Mouse (Mus musculus) hindbrain, embryonic 16.5 days (tissue): Measurements from ENCODE around the gene Bcat2. TPM values are rescaled to one million over a fixed set of nuclear protein-coding genes. Genes with fewer than 3 reads are reported as not detected.

Source experiments
- ATAC-seq: fragments of 200-750 bp; cut with Nextera tagmentation; 2 replicates; pipeline ENCODE4 v1.8.0; 2017; ENCODE audit warnings: moderate TSS enrichment, moderate library complexity
- H3K27ac ChIP-seq: fragments of 300-500 bp; sonication (generic); 2 replicates; pipeline ENCODE4 v1.5.1; 2014; ENCODE audit warnings: low read depth, mild to moderate bottlenecking, control low read depth, low read length, moderate library complexity
- H3K27me3 ChIP-seq: fragments of 300-500 bp; sonication (generic); replicated peaks from 2 replicates; pipeline ENCODE4 v1.6.1; 2014; ENCODE audit warnings: low read length; ENCODE audit not compliant: control insufficient read depth, insufficient read depth
- H3K36me3 ChIP-seq: fragments of 300-500 bp; sonication (generic); 2 replicates; pipeline ENCODE4 v1.6.1; 2014; ENCODE audit warnings: mild to moderate bottlenecking, low read length, moderate library complexity, mixed read lengths; ENCODE audit not compliant: control insufficient read depth, insufficient read depth
- H3K4me1 ChIP-seq: fragments of 300-500 bp; sonication (generic); 2 replicates; pipeline ENCODE4 v1.6.1; 2014; ENCODE audit warnings: low read depth, low read length; ENCODE audit not compliant: control insufficient read depth, insufficient read depth
- H3K4me2 ChIP-seq: fragments of 300-500 bp; sonication (generic); 2 replicates; pipeline ENCODE4 v1.6.1; 2014; ENCODE audit warnings: mild to moderate bottlenecking, low read length, control low read depth, moderate library complexity
- H3K4me3 ChIP-seq: fragments of 300-500 bp; sonication (generic); 2 replicates; pipeline ENCODE4 v1.5.1; 2014; ENCODE audit warnings: mild to moderate bottlenecking, low read length, control low read depth, moderate library complexity
- H3K9ac ChIP-seq: fragments of 300-500 bp; sonication (generic); 2 replicates; pipeline ENCODE4 v1.6.1; 2014; ENCODE audit warnings: low read depth, mild to moderate bottlenecking, control low read depth, low read length, moderate library complexity
- H3K9me3 ChIP-seq: fragments of 300-500 bp; sonication (generic); 2 replicates; pipeline ENCODE4 v1.6.1; 2014; ENCODE audit warnings: mild to moderate bottlenecking, low read length, moderate library complexity; ENCODE audit not compliant: control insufficient read depth
- WGBS: fragments of 180-500 bp; shearing (Covaris S2); extraction: QIAGEN DNeasy Blood & Tissue Kit; methylation state at CpG from one replicate; pipeline ENCODE4 v1.1.7; 2014; 5-methylcytosine and 5-hydroxymethylcytosine counted together
- polyA plus RNA-seq: library from polyadenylated mRNA; unstranded; fragments of >200 nt; fragmentation: Nextera tagmentation; extraction: Ambion mirVana; gene quantifications from 2 replicates; pipeline ENCODE4 v1.2.1, GENCODE M21; 2015

Bcat2 gene
- polyA plus RNA-seq: 22.7 and 27.0 TPM in 2 replicates

GRCm38 (mm10) chr7:45570103-45570741 is at the start of gene Bcat2:
Gene Bcat2 (plus strand): TSS chr7:45570153.
- ATAC-seq: peak; percentile 72
- Histone ChIP-seq H3K9ac (peak within 1 kb of the TSS; percentile 94), H3K4me2 (peak within 1 kb of the TSS; percentile 84), H3K4me1 (peaks cover 21% of the 10 kb centered on the region), H3K27me3 (no peaks in the 10 kb centered on the region), H3K36me3 (no peaks in the 10 kb centered on the region), H3K9me3 (no peaks in the 10 kb centered on the region), H3K4me3 (peak within 1 kb of the TSS; percentile 76), H3K27ac (peak within 1 kb of the TSS; percentile 91)
- WGBS: 2% methylated on average over 36 of the region's 42 CpGs

GRCm38 (mm10) chr7:45520605-45521004 is 49.3 kb upstream of the Bcat2 start:
- Histone ChIP-seq H3K9ac (no peak overlapping the region), H3K4me1 (peaks cover 21% of the 10 kb centered on the region), H3K4me2 (no peak overlapping the region), H3K27me3 (no peaks in the 10 kb centered on the region), H3K27ac (no peak overlapping the region), H3K4me3 (no peak overlapping the region), H3K9me3 (no peaks in the 10 kb centered on the region), H3K36me3 (peaks cover 2% of the 10 kb centered on the region; the same call in 1 of the 2 replicates)
- 91% methylated on average over 7 of the region's 7 CpGs for WGBS
- ATAC-seq: no peak

GRCm38 (mm10) chr7:45521728-45522184 is 48.2 kb upstream of the Bcat2 start:
- H3K9ac ChIP-seq: peak overlapping the region; percentile 75
- H3K4me2 ChIP-seq: peak overlapping the region; percentile 61
- peak overlapping the region; percentile 56 for H3K4me3 ChIP-seq
- WGBS: under 1% methylated on average over 28 of the region's 28 CpGs
- H3K27ac ChIP-seq: peak overlapping the region; percentile 85
- peak; percentile 83 for ATAC-seq
- peaks cover 2% of the 10 kb centered on the region; the same call in 1 of the 2 replicates for H3K36me3 ChIP-seq
- peaks cover 24% of the 10 kb centered on the region for H3K4me1 ChIP-seq
- H3K9me3 ChIP-seq: no peaks in the 10 kb centered on the region
- H3K27me3 ChIP-seq: no peaks in the 10 kb centered on the region

- WGBS: 57% methylated on average over 16 of the region's 16 CpGs
- peaks cover 25% of the 10 kb centered on the region for H3K4me1 ChIP-seq
- H3K27me3 ChIP-seq: no peaks in the 10 kb centered on the region
- H3K36me3 ChIP-seq: peaks cover 2% of the 10 kb centered on the region; the same call in 1 of the 2 replicates
- H3K27ac ChIP-seq: peak overlapping the region; percentile 85; the same call in 1 of the 2 replicates
- peak overlapping the region; percentile 75 for H3K9ac ChIP-seq
- H3K9me3 ChIP-seq: no peaks in the 10 kb centered on the region
- H3K4me3 ChIP-seq: peak overlapping the region; percentile 56
- no peak for ATAC-seq
- peak overlapping the region; percentile 61 for H3K4me2 ChIP-seq
Observed at GRCm38 (mm10) chr7:45522194-45522752, 47.7 kb upstream of the Bcat2 start.

- Histone ChIP-seq H3K9me3 (no peaks in the 10 kb centered on the region), H3K4me2 (no peak overlapping the region; the same call in 1 of the 2 replicates), H3K27me3 (no peaks in the 10 kb centered on the region), H3K9ac (no peak overlapping the region), H3K4me3 (no peak overlapping the region), H3K27ac (no peak overlapping the region), H3K4me1 (peaks cover 25% of the 10 kb centered on the region), H3K36me3 (peaks cover 2% of the 10 kb centered on the region; the same call in 1 of the 2 replicates)
- 82% methylated on average over 18 of the region's 18 CpGs for WGBS
- ATAC-seq: no peak
Observed at GRCm38 (mm10) chr7:45522957-45523676, 46.8 kb upstream of the Bcat2 start.

GRCm38 (mm10) chr7:45523678-45524170 is 46.2 kb upstream of the Bcat2 start:
- H3K9me3 ChIP-seq: no peaks in the 10 kb centered on the region
- ATAC-seq: no peak
- peaks cover 25% of the 10 kb centered on the region for H3K4me1 ChIP-seq
- H3K27ac ChIP-seq: no peak overlapping the region
- H3K4me2 ChIP-seq: peak overlapping the region; percentile 25; the same call in 1 of the 2 replicates
- 85% methylated on average over 12 of the region's 13 CpGs for WGBS
- no peaks in the 10 kb centered on the region for H3K27me3 ChIP-seq
- H3K9ac ChIP-seq: peak overlapping the region; percentile 41; the same call in 1 of the 2 replicates
- H3K4me3 ChIP-seq: no peak overlapping the region
- peaks cover 2% of the 10 kb centered on the region; the same call in 1 of the 2 replicates for H3K36me3 ChIP-seq

- Histone ChIP-seq H3K27ac (peak overlapping the region; percentile 80; the same call in 1 of the 2 replicates), H3K27me3 (no peaks in the 10 kb centered on the region), H3K4me2 (peak overlapping the region; percentile 91), H3K36me3 (peaks cover 2% of the 10 kb centered on the region; the same call in 1 of the 2 replicates), H3K9ac (peak overlapping the region; percentile 75), H3K9me3 (no peaks in the 10 kb centered on the region), H3K4me1 (peaks cover 25% of the 10 kb centered on the region), H3K4me3 (peak overlapping the region; percentile 66)
- 30% methylated on average over 12 of the region's 12 CpGs for WGBS
- ATAC-seq: 0 out of 2 replicates have a peak, but pooled peaks have one; percentile 5
Observed at GRCm38 (mm10) chr7:45524841-45525621, 44.9 kb upstream of the Bcat2 start.

GRCm38 (mm10) chr7:45525809-45526473 is 44.0 kb upstream of the Bcat2 start, which contains the start of the genes Ppp1r15a and Plekha4:
Gene Ppp1r15a (minus strand): TSS chr7:45526268.
Gene Plekha4 (plus strand): TSS chr7:45526330.
- Histone ChIP-seq H3K9me3 (no peaks in the 10 kb centered on the region), H3K4me2 (peak within 1 kb of the TSS; percentile 91), H3K27ac (peak within 1 kb of the TSS; percentile 80), H3K4me3 (peak within 1 kb of the TSS; percentile 66), H3K9ac (peak within 1 kb of the TSS; percentile 75), H3K27me3 (no peaks in the 10 kb centered on the region), H3K36me3 (peaks cover 2% of the 10 kb centered on the region; the same call in 1 of the 2 replicates), H3K4me1 (peaks cover 25% of the 10 kb centered on the region)
- under 1% methylated on average over 54 of the region's 54 CpGs for WGBS
- ATAC-seq: peak; percentile 81
